Mouse (Mus musculus): Measurements from ENCODE around the gene Masp1. TPM values are rescaled to one million over a fixed set of nuclear protein-coding genes. Genes with fewer than 3 reads are reported as not detected.
A peak's percentile ranks its signal among the peaks of the same experiment; 100 is the strongest.

Gene Masp1
- polyA plus RNA-seq (2012; rRNA removed) = 14.2 and 14.7 TPM in 2 replicates

DNA sequence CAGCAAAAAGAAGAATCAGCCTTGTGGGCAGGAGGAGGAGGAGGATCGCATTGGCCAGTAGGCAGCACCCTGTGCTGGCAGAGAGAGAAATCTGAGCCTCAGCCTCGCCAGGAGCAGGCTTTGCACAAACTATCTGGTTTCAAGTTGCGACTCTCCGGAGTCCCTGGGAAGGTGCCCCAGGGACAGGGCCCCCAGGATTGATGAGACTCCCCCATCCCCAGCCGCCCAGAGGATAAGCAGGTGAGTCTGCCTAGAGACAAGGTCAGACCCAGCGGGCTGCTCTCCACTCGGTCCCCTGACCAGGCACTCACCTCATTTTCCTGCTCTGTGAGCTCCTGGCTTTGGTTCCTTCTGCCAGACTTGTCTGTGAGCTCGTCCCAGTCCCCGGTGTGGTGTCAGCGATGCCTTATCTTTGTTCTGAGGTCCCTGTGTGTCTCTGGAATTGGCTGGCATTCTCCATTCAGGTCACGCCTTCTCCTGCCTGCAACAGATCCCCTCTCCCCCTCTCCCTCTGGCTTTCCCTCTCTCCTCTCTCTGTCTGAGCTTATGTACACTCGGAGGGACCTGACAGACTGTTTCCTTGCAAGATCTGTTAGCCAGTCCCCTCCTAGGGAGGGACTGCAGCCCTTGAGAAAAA, at the start of gene Masp1, which contains the start of gene Rtp4:
Gene Masp1, minus strand, starts transcription at position 581 of the 637 bp plus-strand sequence.
Gene Rtp4, plus strand, starts transcription at position 57 of the 637 bp plus-strand sequence.
- Histone ChIP-seq H3K4me1 (ENCODE audit: control insufficient read depth, insufficient read depth, low read length) (peaks cover 8% of the 10 kb centered on the region; the same call in 1 of the 2 replicates), H3K27ac (ENCODE audit: insufficient read depth, low read length) (peak within 1 kb of the TSS; percentile 87), H3K4me3 (ENCODE audit: insufficient read depth, low read length) (peak within 1 kb of the TSS; percentile 56)
- TF ChIP-seq CTCF (IDR thresholded peaks at IDR 0.05; ENCODE audit: extremely low read depth, insufficient read depth, low read length) (no peak), POLR2A (IDR thresholded peaks at IDR 0.05; ENCODE audit: extremely low read depth, insufficient read depth, low read length) (0 out of 2 replicates have a peak, but pooled peaks have one; percentile 24)

DNA sequence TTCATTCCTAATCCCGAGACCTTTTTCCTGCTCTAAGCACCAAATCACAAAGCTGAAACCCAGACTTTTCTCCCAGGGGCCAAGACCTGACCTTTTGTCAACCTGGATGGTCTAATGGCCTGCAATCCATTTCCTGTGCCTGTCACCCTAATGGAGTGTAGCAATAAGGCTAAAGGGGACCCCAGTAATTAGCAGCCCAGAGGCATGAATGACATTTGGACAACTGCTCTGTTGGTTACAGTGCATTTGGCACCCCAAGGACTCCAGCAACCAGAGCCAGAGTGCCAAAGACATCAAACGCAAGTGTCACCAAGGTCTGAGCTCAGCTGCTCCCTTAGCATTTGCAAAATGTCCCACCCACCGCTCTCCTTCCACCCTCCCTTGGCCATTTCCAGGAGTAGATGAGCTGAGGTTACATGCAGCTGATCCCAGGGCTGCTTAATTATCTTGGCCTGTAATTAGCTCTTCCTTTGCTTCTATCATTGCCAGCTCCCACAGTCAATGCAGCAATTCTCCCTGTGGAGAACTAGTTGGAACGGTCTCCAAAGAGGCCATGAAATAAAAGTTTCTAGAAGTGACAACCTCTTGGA, 47.8 kb upstream of the Masp1 start:
- Histone ChIP-seq H3K4me1 (ENCODE audit: control insufficient read depth, insufficient read depth, low read length) (no peaks in the 10 kb centered on the region), H3K27ac (ENCODE audit: insufficient read depth, low read length) (no peak overlapping the region), H3K4me3 (ENCODE audit: insufficient read depth, low read length) (no peak overlapping the region)
- no peak for TF ChIP-seq POLR2A (IDR thresholded peaks at IDR 0.05; ENCODE audit: extremely low read depth, insufficient read depth, low read length)
- no peak for TF ChIP-seq CTCF (IDR thresholded peaks at IDR 0.05; ENCODE audit: extremely low read depth, insufficient read depth, low read length)

DNA sequence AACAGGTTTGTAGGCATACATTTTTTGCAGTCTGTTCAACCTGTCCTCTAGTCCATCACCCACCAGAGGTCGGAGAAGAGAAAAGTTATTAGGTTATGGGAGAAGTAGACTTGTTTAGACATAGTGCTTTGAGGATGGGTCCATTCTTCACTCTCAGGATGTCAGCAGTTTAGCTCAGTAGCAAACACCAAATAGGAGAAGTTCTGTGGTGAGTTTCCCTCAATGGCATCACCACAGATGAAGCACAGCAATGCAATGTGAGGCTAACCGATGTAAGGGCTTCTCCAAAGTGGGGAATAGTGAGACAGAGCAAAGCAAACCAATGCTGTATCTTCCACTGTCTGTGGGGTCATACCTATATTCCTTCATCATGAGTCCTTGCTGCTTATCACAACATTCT, 37.1 kb upstream of the Masp1 start:
- Histone ChIP-seq H3K4me1 (ENCODE audit: control insufficient read depth, insufficient read depth, low read length) (no peaks in the 10 kb centered on the region), H3K27ac (ENCODE audit: insufficient read depth, low read length) (no peak overlapping the region), H3K4me3 (ENCODE audit: insufficient read depth, low read length) (no peak overlapping the region)
- no peak for TF ChIP-seq CTCF (IDR thresholded peaks at IDR 0.05; ENCODE audit: extremely low read depth, insufficient read depth, low read length)
- no peak for TF ChIP-seq POLR2A (IDR thresholded peaks at IDR 0.05; ENCODE audit: extremely low read depth, insufficient read depth, low read length)

GRCm38 (mm10) chr16:23557195-23557594, 36.6 kb upstream of the Masp1 start:
- Histone ChIP-seq H3K4me3 (ENCODE audit: insufficient read depth, low read length) (no peak overlapping the region), H3K27ac (ENCODE audit: insufficient read depth, low read length) (no peak overlapping the region), H3K4me1 (ENCODE audit: control insufficient read depth, insufficient read depth, low read length) (no peaks in the 10 kb centered on the region)
- TF ChIP-seq POLR2A (IDR thresholded peaks at IDR 0.05; ENCODE audit: extremely low read depth, insufficient read depth, low read length) (no peak), CTCF (IDR thresholded peaks at IDR 0.05; ENCODE audit: extremely low read depth, insufficient read depth, low read length) (no peak)

DNA sequence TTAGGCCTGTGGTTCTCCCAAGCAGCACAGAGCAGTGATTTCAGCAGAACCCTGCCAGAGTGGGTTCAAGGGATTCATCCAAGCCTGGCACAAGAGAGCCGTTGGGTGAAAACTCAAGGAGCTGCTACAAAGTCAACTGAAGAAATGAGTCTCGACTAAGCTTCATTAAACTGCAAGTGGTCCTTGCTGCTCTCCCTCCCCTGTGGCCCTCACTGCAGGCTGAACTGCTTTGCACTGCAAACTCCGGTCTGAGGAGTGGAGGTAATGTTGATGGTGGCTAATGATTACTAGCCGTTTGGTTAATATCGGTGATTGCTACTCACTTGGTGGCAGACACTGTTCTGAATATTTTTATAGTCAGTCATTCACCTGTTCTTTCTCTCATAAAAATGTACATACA, 34.1 kb upstream of the Masp1 start:
- Histone ChIP-seq H3K4me3 (ENCODE audit: insufficient read depth, low read length) (no peak overlapping the region), H3K27ac (ENCODE audit: insufficient read depth, low read length) (no peak overlapping the region)
- TF ChIP-seq POLR2A (IDR thresholded peaks at IDR 0.05; ENCODE audit: extremely low read depth, insufficient read depth, low read length) = no peak
- no peak for TF ChIP-seq CTCF (IDR thresholded peaks at IDR 0.05; ENCODE audit: extremely low read depth, insufficient read depth, low read length)

GRCm38 (mm10) chr16:23550981-23551582, 30.5 kb upstream of the Masp1 start:
- Histone ChIP-seq H3K4me3 (ENCODE audit: insufficient read depth, low read length) (no peak overlapping the region), H3K4me1 (ENCODE audit: control insufficient read depth, insufficient read depth, low read length) (no peaks in the 10 kb centered on the region), H3K27ac (ENCODE audit: insufficient read depth, low read length) (no peak overlapping the region)
- no peak for TF ChIP-seq POLR2A (IDR thresholded peaks at IDR 0.05; ENCODE audit: extremely low read depth, insufficient read depth, low read length)
- TF ChIP-seq CTCF (IDR thresholded peaks at IDR 0.05; ENCODE audit: extremely low read depth, insufficient read depth, low read length) = 0 out of 2 replicates have a peak, but pooled peaks have one; percentile 8

More for the DNA sequence above, 34.1 kb upstream of the Masp1 start:
- no peaks in the 10 kb centered on the region for H3K4me1 ChIP-seq (ENCODE audit: control insufficient read depth, insufficient read depth, low read length)

GRCm38 (mm10) chr16:23550346-23550980, 29.8 kb upstream of the Masp1 start:
- H3K4me1 ChIP-seq (ENCODE audit: control insufficient read depth, insufficient read depth, low read length) = no peaks in the 10 kb centered on the region
- no peak overlapping the region for H3K27ac ChIP-seq (ENCODE audit: insufficient read depth, low read length)
- peak; percentile 96 for TF ChIP-seq CTCF (IDR thresholded peaks at IDR 0.05; ENCODE audit: extremely low read depth, insufficient read depth, low read length)
- TF ChIP-seq POLR2A (IDR thresholded peaks at IDR 0.05; ENCODE audit: extremely low read depth, insufficient read depth, low read length) = no peak
- H3K4me3 ChIP-seq (ENCODE audit: insufficient read depth, low read length) = no peak overlapping the region

GRCm38 (mm10) chr16:23547783-23548182, 27.2 kb upstream of the Masp1 start:
- Histone ChIP-seq H3K4me1 (ENCODE audit: control insufficient read depth, insufficient read depth, low read length) (no peaks in the 10 kb centered on the region), H3K27ac (ENCODE audit: insufficient read depth, low read length) (no peak overlapping the region), H3K4me3 (ENCODE audit: insufficient read depth, low read length) (no peak overlapping the region)
- TF ChIP-seq CTCF (IDR thresholded peaks at IDR 0.05; ENCODE audit: extremely low read depth, insufficient read depth, low read length) (no peak), POLR2A (IDR thresholded peaks at IDR 0.05; ENCODE audit: extremely low read depth, insufficient read depth, low read length) (no peak)

GRCm38 (mm10) chr16:23544361-23544760, 23.7 kb upstream of the Masp1 start:
- no peak overlapping the region for H3K27ac ChIP-seq (ENCODE audit: insufficient read depth, low read length)
- no peaks in the 10 kb centered on the region for H3K4me1 ChIP-seq (ENCODE audit: control insufficient read depth, insufficient read depth, low read length)
- TF ChIP-seq POLR2A (IDR thresholded peaks at IDR 0.05; ENCODE audit: extremely low read depth, insufficient read depth, low read length) (no peak), CTCF (IDR thresholded peaks at IDR 0.05; ENCODE audit: extremely low read depth, insufficient read depth, low read length) (no peak)
- H3K4me3 ChIP-seq (ENCODE audit: insufficient read depth, low read length) = no peak overlapping the region
